Comparison of ENCODE assay signal across 23 mouse cellular contexts in genomic region chr1:62718750-62719149, GRCm38 (mm10). TPM values are rescaled to one million over a fixed set of nuclear protein-coding genes. Genes with fewer than 3 reads are reported as not detected.
DNase-seq lines count a peak whose midpoint lies in the region; ATAC-seq and TF ChIP-seq lines count a peak whose summit lies in the region.
"Had no signal": no experiment of that assay in that cellular context is flagged by ENCODE, and none has a peak within 500 bp of the region (broad histone marks: within the 10 kb centered on the region; RNA-seq: fewer than 3 reads in every experiment).

No protein-coding gene starts in this region.

- H3K4me3 ChIP-seq in heart, embryonic 10.5 days = no peak overlapping the region
- no peak overlapping the region for H3K4me3 ChIP-seq in layer of hippocampus, adult 2 months
- H3K4me3 ChIP-seq in brown adipose tissue, adult 24 weeks (ENCODE audit: insufficient read depth, low read depth, low read length) = no peak overlapping the region
- no peak overlapping the region for H3K4me3 ChIP-seq in neural tube, embryonic 15.5 days (replicated peaks)
- H3K4me3 ChIP-seq: embryonic facial prominence, embryonic 15.5 days; forebrain, embryonic 10.5 days; left cerebral cortex, adult 2 months; liver, embryonic 12.5 days; midbrain, embryonic 15.5 days had no signal

- no peak for ATAC-seq in neural tube, embryonic 15.5 days (ENCODE audit: low FRiP score)
- ATAC-seq: activated CD4-positive, CD25-positive, alpha-beta regulatory T cell, adult 4 months; inflammation-experienced regulatory T-cells, adult 6 months; liver, embryonic 12.5 days; midbrain, embryonic 15.5 days had no signal

- WGBS in heart, embryonic 10.5 days = 47% methylated on average over 8 of the region's 8 CpGs
- 57% methylated on average over 8 of the region's 8 CpGs for WGBS in neural tube, embryonic 15.5 days

- no peak for TF ChIP-seq CTCF in layer of hippocampus, adult 2 months (conservative IDR thresholded peaks at IDR 0.05)

- H3K9ac ChIP-seq in neural tube, embryonic 15.5 days (replicated peaks) = no peak overlapping the region
- H3K9ac ChIP-seq: embryonic facial prominence, embryonic 15.5 days; liver, embryonic 12.5 days; midbrain, embryonic 15.5 days had no signal

- peaks cover 5% of the 10 kb centered on the region; the same call in 1 of the 2 replicates for H3K36me3 ChIP-seq in heart, embryonic 10.5 days
- H3K36me3 ChIP-seq in neural tube, embryonic 15.5 days = 0 out of 2 replicates have a peak, but pooled peaks cover 4% of the 10 kb centered on the region
- H3K36me3 ChIP-seq: liver, embryonic 12.5 days had no signal

- 0 out of 2 replicates have a peak overlapping the region, but pooled peaks have one; percentile 47 for H3K4me2 ChIP-seq in neural tube, embryonic 15.5 days
- H3K4me2 ChIP-seq: embryonic facial prominence, embryonic 15.5 days; heart, embryonic 11.5 days; liver, embryonic 12.5 days; midbrain, embryonic 15.5 days had no signal

- peak overlapping the region; percentile 62; the same call in 1 of the 2 replicates for H3K27ac ChIP-seq in heart, embryonic 10.5 days
- H3K27ac ChIP-seq in layer of hippocampus, adult 2 months = peak overlapping the region; percentile 89; the same call in 1 of the 2 replicates
- peak overlapping the region; percentile 81 for H3K27ac ChIP-seq in brown adipose tissue, adult 24 weeks (replicated peaks; ENCODE audit: low read depth, low read length)
- H3K27ac ChIP-seq in neural tube, embryonic 15.5 days (replicated peaks) = peak overlapping the region; percentile 66; the same call in 1 of the 2 replicates
- H3K27ac ChIP-seq: embryonic facial prominence, embryonic 15.5 days; forebrain, embryonic 10.5 days; liver, embryonic 12.5 days; midbrain, embryonic 15.5 days had no signal

- H3K27me3 ChIP-seq in heart, embryonic 10.5 days (ENCODE audit: insufficient read depth, poor library complexity, severe bottlenecking) = no peaks in the 10 kb centered on the region
- H3K27me3 ChIP-seq in neural tube, embryonic 15.5 days (replicated peaks) = 0 out of 2 replicates have a peak, but pooled peaks cover under 1% of the 10 kb centered on the region
- H3K27me3 ChIP-seq: embryonic facial prominence, embryonic 15.5 days; liver, embryonic 12.5 days had no signal

- H3K9me3 ChIP-seq in heart, embryonic 10.5 days = no peaks in the 10 kb centered on the region
- H3K9me3 ChIP-seq in neural tube, embryonic 15.5 days (replicated peaks) = no peaks in the 10 kb centered on the region
- H3K9me3 ChIP-seq: embryonic facial prominence, embryonic 15.5 days; forebrain, embryonic 10.5 days; liver, embryonic 12.5 days; midbrain, embryonic 15.5 days had no signal

- H3K4me1 ChIP-seq in heart, embryonic 10.5 days = peaks cover 48% of the 10 kb centered on the region
- peaks cover 58% of the 10 kb centered on the region for H3K4me1 ChIP-seq in brown adipose tissue, adult 24 weeks (ENCODE audit: control insufficient read depth, insufficient read depth, insufficient read length, low read length)
- peaks cover 33% of the 10 kb centered on the region for H3K4me1 ChIP-seq in neural tube, embryonic 15.5 days

- no peak for DNase-seq in heart, embryonic 10.5 days (ENCODE audit: low spot score)
- no peak for DNase-seq in heart, adult 18-20 months
- no peak for DNase-seq in layer of hippocampus, adult 2 months (ENCODE audit: low spot score in 2 of 2)
- no peak for DNase-seq in layer of hippocampus, postnatal 25 days (ENCODE audit: extremely low spot score in 1 of 2, low spot score in 1 of 2)
- no peak for DNase-seq in layer of hippocampus, postnatal 10 days (ENCODE audit: low spot score in 2 of 2)
- DNase-seq in thymus, postnatal 14 days = no peak
- DNase-seq: adrenal gland, postnatal 10 days; cerebellum, adult 11 months; cerebellum, postnatal 10 days; gastrocnemius, postnatal 10 days; lung, adult 2 months; right cerebral cortex, adult 18-20 months; thymus, postnatal 25 days had no signal

RNA-seq across cellular contexts. Expression of gene Nrp2, which starts 15.7 kb away (rescaled TPM):
- polyA plus RNA-seq in heart, embryonic 10.5 days (2016; fragmentation: Nextera tagmentation; extraction: Ambion mirVana) = 7.0 and 18.0 TPM in 2 replicates
- 10 to 100 TPM; 20.2 to 30.1 TPM for total RNA-seq in heart, adult 18-20 months (2021)
- 10 to 100 TPM; 60.3 to 63.7 TPM for total RNA-seq in layer of hippocampus, adult 2 months (2021)
- total RNA-seq in layer of hippocampus, postnatal 25 days (2021) = 10 to 100 TPM; 53.0 to 65.4 TPM
- 40.3 and 43.2 TPM in 2 replicates for polyA plus RNA-seq in brown adipose tissue, adult 24 weeks (2012; ENCODE audit: insufficient read depth, insufficient read length, missing spikeins)
- polyA plus RNA-seq in neural tube, embryonic 15.5 days (2015; fragmentation: Nextera tagmentation; extraction: Ambion mirVana) = 33.4 and 35.6 TPM in 2 replicates
- total RNA-seq in layer of hippocampus, postnatal 10 days (2021) = 100 to 1,000 TPM in 1 of 2 experiments, 10 to 100 TPM in 1; 93.9 to 103 TPM
